9 mouse cellular contexts compared by ENCODE assay signal in genomic region chr17:47833628-47834481, GRCm38 (mm10). TPM values are rescaled to one million over a fixed set of nuclear protein-coding genes. Genes with fewer than 3 reads are reported as not detected.
A peak's percentile ranks its signal among the peaks of the same experiment; 100 is the strongest.
DNase-seq lines count a peak whose midpoint lies in the region; ATAC-seq and TF ChIP-seq lines count a peak whose summit lies in the region.
"Had no signal": no experiment of that assay in that cellular context is flagged by ENCODE, and none has a peak within 500 bp of the region (broad histone marks: within the 10 kb centered on the region; RNA-seq: fewer than 3 reads in every experiment).

No protein-coding gene starts in this region.

- no peak for TF ChIP-seq CTCF in intestine, postnatal 0 days (IDR thresholded peaks at IDR 0.05; ENCODE audit: low read depth)
- TF ChIP-seq CTCF in midbrain, postnatal 0 days (IDR thresholded peaks at IDR 0.05): no peak

- DNase-seq in kidney, adult 18-20 months: peak; percentile 16
- DNase-seq in kidney, adult 8-10 months: no peak
- DNase-seq in embryonic facial prominence, embryonic 14.5 days (ENCODE audit: low spot score): no peak
- DNase-seq in midbrain, postnatal 0 days (ENCODE audit: low spot score): no peak
- DNase-seq in right cerebral cortex, postnatal 14 days: no peak

- no peaks in the 10 kb centered on the region for H3K27me3 ChIP-seq in embryonic facial prominence, embryonic 14.5 days (replicated peaks; ENCODE audit: control insufficient read depth, insufficient read depth, low read length)
- 0 out of 2 replicates have a peak, but pooled peaks cover 4% of the 10 kb centered on the region for H3K27me3 ChIP-seq in intestine, postnatal 0 days (replicated peaks; ENCODE audit: control insufficient read depth, insufficient read depth, low read length)
- peaks cover 25% of the 10 kb centered on the region for H3K27me3 ChIP-seq in midbrain, postnatal 0 days (ENCODE audit: insufficient read depth, low read length)

- H3K4me3 ChIP-seq in embryonic facial prominence, embryonic 14.5 days (ENCODE audit: low read depth, low read length): peak overlapping the region; percentile 95
- peak overlapping the region; percentile 59 for H3K4me3 ChIP-seq in intestine, postnatal 0 days (ENCODE audit: low read depth, low read length)
- H3K4me3 ChIP-seq in midbrain, postnatal 0 days (ENCODE audit: low read depth, low read length): peak overlapping the region; percentile 43

- no peaks in the 10 kb centered on the region for H3K9me3 ChIP-seq in embryonic facial prominence, embryonic 14.5 days (ENCODE audit: control insufficient read depth, low read length)
- H3K9me3 ChIP-seq in intestine, postnatal 0 days (ENCODE audit: control insufficient read depth): no peaks in the 10 kb centered on the region
- no peaks in the 10 kb centered on the region for H3K9me3 ChIP-seq in midbrain, postnatal 0 days (ENCODE audit: low read length)

- WGBS in embryonic facial prominence, embryonic 14.5 days: 3% methylated on average over 33 of the region's 45 CpGs
- WGBS in intestine, postnatal 0 days: 2% methylated on average over 45 of the region's 45 CpGs
- WGBS in midbrain, postnatal 0 days: 1% methylated on average over 36 of the region's 45 CpGs

- peaks cover 43% of the 10 kb centered on the region for H3K4me1 ChIP-seq in embryonic facial prominence, embryonic 14.5 days (ENCODE audit: control insufficient read depth, insufficient read depth, low read length)
- H3K4me1 ChIP-seq in intestine, postnatal 0 days (replicated peaks; ENCODE audit: control insufficient read depth, insufficient read depth, low read length): no peaks in the 10 kb centered on the region
- peaks cover 6% of the 10 kb centered on the region; the same call in 1 of the 2 replicates for H3K4me1 ChIP-seq in midbrain, postnatal 0 days (ENCODE audit: insufficient read depth, low read length)

- H3K9ac ChIP-seq in embryonic facial prominence, embryonic 14.5 days (ENCODE audit: low read depth, low read length): peak overlapping the region; percentile 88
- H3K9ac ChIP-seq in intestine, postnatal 0 days (ENCODE audit: low read depth, low read length): peak overlapping the region; percentile 59
- H3K9ac ChIP-seq in midbrain, postnatal 0 days (replicated peaks; ENCODE audit: low read length, poor library complexity, severe bottlenecking): no peak overlapping the region

- H3K4me2 ChIP-seq in embryonic facial prominence, embryonic 14.5 days (ENCODE audit: low read depth, low read length): peak overlapping the region; percentile 83
- peak overlapping the region; percentile 88 for H3K4me2 ChIP-seq in intestine, postnatal 0 days (replicated peaks; ENCODE audit: low read depth)
- peak overlapping the region; percentile 89 for H3K4me2 ChIP-seq in midbrain, postnatal 0 days (ENCODE audit: low read depth, low read length, poor library complexity, severe bottlenecking)

- peaks cover 16% of the 10 kb centered on the region for H3K36me3 ChIP-seq in embryonic facial prominence, embryonic 14.5 days (ENCODE audit: control insufficient read depth, insufficient read depth, low read length)
- no peaks in the 10 kb centered on the region for H3K36me3 ChIP-seq in intestine, postnatal 0 days (ENCODE audit: control insufficient read depth, insufficient read depth)
- H3K36me3 ChIP-seq in midbrain, postnatal 0 days (ENCODE audit: insufficient read depth, low read length): no peaks in the 10 kb centered on the region
- H3K36me3 ChIP-seq: G1E had no signal

- peak overlapping the region; percentile 92 for H3K27ac ChIP-seq in embryonic facial prominence, embryonic 14.5 days (replicated peaks; ENCODE audit: low read depth, low read length)
- H3K27ac ChIP-seq in intestine, postnatal 0 days (ENCODE audit: low read depth, low read length): peak overlapping the region; percentile 3; the same call in 1 of the 2 replicates
- no peak overlapping the region for H3K27ac ChIP-seq in midbrain, postnatal 0 days (ENCODE audit: low read depth, low read length)

- ATAC-seq in embryonic facial prominence, embryonic 14.5 days (ENCODE audit: low read depth): no peak
- no peak for ATAC-seq in intestine, postnatal 0 days
- no peak for ATAC-seq in midbrain, postnatal 0 days (ENCODE audit: low FRiP score)
- ATAC-seq in monocyte, adult 5-6 weeks (replicated peaks; ENCODE audit: insufficient number of reproducible peaks, low FRiP score, low TSS enrichment, poor library complexity, severe bottlenecking): no peak
- no peak for ATAC-seq in erythroblast, adult 5-6 weeks (replicated peaks; ENCODE audit: low FRiP score, poor library complexity, severe bottlenecking)

RNA-seq across cellular contexts. Expression of gene Mdfi, which starts 0.6 kb away (rescaled TPM):
- 54.5 and 64.6 TPM in 2 replicates for polyA plus RNA-seq in embryonic facial prominence, embryonic 14.5 days (2014; fragmentation: Nextera tagmentation; extraction: Ambion mirVana)
- polyA plus RNA-seq in intestine, postnatal 0 days (2015; fragmentation: Nextera tagmentation; extraction: Ambion mirVana): 1.7 and 2.1 TPM in 2 replicates
- 19.2 and 21.4 TPM in 2 replicates for total RNA-seq in midbrain, postnatal 0 days (2014; rRNA removed)
- 1.3 and 1.6 TPM in 2 replicates for polyA plus RNA-seq in midbrain, postnatal 0 days (2015; fragmentation: Nextera tagmentation; extraction: Ambion mirVana)
- not detected in 3 replicates for total RNA-seq in monocyte, adult 5-6 weeks (2017)
- total RNA-seq in erythroblast, adult 5-6 weeks (2015; ENCODE audit: low replicate concordance): not detected in 2 replicates
- total RNA-seq in erythroblast, adult 5-6 weeks (2017; ENCODE audit: low replicate concordance): not detected in 2 replicates
- polyA plus RNA-seq: G1E had no signal

Comparison
In these comparisons a context has a peak if more than half of its experiments do, and no peak if none do; other contexts are left out.
1. H3K4me3 ChIP-seq: peak in every context shown above with its lines; median percentile 95 in embryonic facial prominence, embryonic 14.5 days; 59 in intestine, postnatal 0 days; 43 in midbrain, postnatal 0 days.
2. RNA of gene Mdfi, which starts 0.6 kb away (total RNA-seq): 19.2 to 21.4 TPM in midbrain, postnatal 0 days; not detected in monocyte, adult 5-6 weeks and not detected in erythroblast, adult 5-6 weeks; every median in the first group is over 10 times any median in the second.
3. Peak in every context shown above with its lines, with median percentiles within 50 percentile points of each other: H3K4me2 ChIP-seq.